Mouse (Mus musculus): ENCODE measurements around the gene Armc10. TPM values are rescaled to one million over a fixed set of nuclear protein-coding genes. Genes with fewer than 3 reads are reported as not detected.
"Not testable (repeated sequence)": the region's sequence is repeated elsewhere in the genome, so short reads cannot be mapped to it uniquely, and the experiment has no call there.

Gene Armc10
- total RNA-seq, 2 experiments from 2014 or later: 19.2 to 20.9 TPM

- TF ChIP-seq CTCF (IDR thresholded peaks at IDR 0.05): no peak
- DNase-seq (ENCODE audit: extremely low spot score in 1 of 2, low spot score in 2 of 2): no peak
- Histone ChIP-seq H3K27ac (no peak overlapping the region), H3K4me3 (no peak overlapping the region)
- intact Hi-C loops (cut with DNase I): no loop called here
These were observed 49.4 kb downstream of the Armc10 start for GRCm38 (mm10) chr5:21694854-21695490.

DNA sequence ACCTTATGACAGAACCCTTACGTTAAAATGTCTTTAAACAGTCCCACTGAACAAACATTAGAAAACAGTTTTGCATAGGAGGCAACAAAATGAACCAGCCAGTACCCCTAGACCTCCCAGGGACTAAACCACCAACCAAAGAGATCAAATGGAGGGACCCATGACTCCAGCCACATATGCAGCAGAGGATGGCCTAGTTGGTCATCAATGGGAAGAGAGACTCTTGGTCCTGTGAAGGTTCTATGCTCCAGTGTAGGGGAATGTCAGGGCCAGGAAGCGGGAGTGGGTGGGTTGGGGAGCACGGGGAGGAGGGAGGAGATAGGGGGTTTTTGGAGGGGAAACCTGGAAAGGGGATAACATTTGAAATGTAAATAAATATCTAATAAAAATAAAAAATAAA, 53.9 kb downstream of the Armc10 start:
- intact Hi-C loops (cut with DNase I); H3K27ac ChIP-seq; DNase-seq (ENCODE audit: extremely low spot score in 1 of 2, low spot score in 2 of 2): not testable (repeated sequence)
- peak overlapping the region; percentile 64 for H3K4me3 ChIP-seq

- intact Hi-C loops (cut with DNase I): loop anchor here (2.0 kb wide), 1 partner anchor 32 kb away; no protein-coding TSS in a partner anchor
- DNase-seq (ENCODE audit: extremely low spot score in 1 of 2, low spot score in 2 of 2): no peak
- TF ChIP-seq CTCF (IDR thresholded peaks at IDR 0.05): no peak
- H3K27ac ChIP-seq: no peak overlapping the region; the same call in 1 of the 2 replicates
- peak overlapping the region; percentile 64 for H3K4me3 ChIP-seq
These were observed 54.7 kb downstream of the Armc10 start for GRCm38 (mm10) chr5:21700272-21700821.

GRCm38 (mm10) chr5:21700934-21701333, 55.3 kb downstream of the Armc10 start:
- intact Hi-C loops (cut with DNase I): loop anchor here (1.0 to 2.0 kb wide), 2 partner anchors 32 to 43 kb away; no protein-coding TSS in a partner anchor

GRCm38 (mm10) chr5:21701351-21702008, 55.9 kb downstream of the Armc10 start, which contains the start of gene Napepld:
Gene Napepld, minus strand, starts transcription at chr5:21701396.
- DNase-seq (ENCODE audit: extremely low spot score in 1 of 2, low spot score in 2 of 2): peak; percentile 99
- no peak for TF ChIP-seq CTCF (IDR thresholded peaks at IDR 0.05)
- intact Hi-C loops (cut with DNase I): loop anchor here (1.0 to 2.0 kb wide), 2 partner anchors 31 to 43 kb away; no protein-coding TSS in a partner anchor
- peak within 1 kb of the TSS; percentile 99 for H3K27ac ChIP-seq
- H3K4me3 ChIP-seq: peak within 1 kb of the TSS; percentile 64

More at GRCm38 (mm10) chr5:21700934-21701333, 55.3 kb downstream of the Armc10 start:
- TF ChIP-seq CTCF (IDR thresholded peaks at IDR 0.05): no peak; the same call in 1 of the 2 replicates
- peak overlapping the region; percentile 99 for H3K27ac ChIP-seq
- DNase-seq (ENCODE audit: extremely low spot score in 1 of 2, low spot score in 2 of 2): no peak
- H3K4me3 ChIP-seq: peak overlapping the region; percentile 64

DNA sequence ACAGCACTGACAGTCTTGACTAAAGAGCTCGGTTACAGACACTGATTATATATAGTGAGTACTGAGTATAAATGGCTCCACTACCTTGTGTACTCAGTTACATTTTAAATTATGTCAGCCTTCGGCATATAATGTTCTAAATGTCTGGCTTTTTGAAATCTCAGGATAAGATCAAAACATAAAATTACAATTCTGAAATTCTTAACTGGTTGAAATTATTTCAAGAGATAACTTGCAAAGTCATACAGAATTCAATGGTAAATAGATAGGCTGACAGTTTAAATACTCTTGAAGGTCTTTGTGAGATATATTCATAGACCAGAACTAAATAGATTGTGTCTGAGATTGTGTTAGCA, 56.4 kb downstream of the Armc10 start:
- no peak for DNase-seq (ENCODE audit: extremely low spot score in 1 of 2, low spot score in 2 of 2)
- no peak for TF ChIP-seq CTCF (IDR thresholded peaks at IDR 0.05)
- peak overlapping the region; percentile 64 for H3K4me3 ChIP-seq
- H3K27ac ChIP-seq: peak overlapping the region; percentile 99
- intact Hi-C loops (cut with DNase I): no loop called here

- no peak for TF ChIP-seq CTCF (IDR thresholded peaks at IDR 0.05)
- intact Hi-C loops (cut with DNase I): no loop called here
- Histone ChIP-seq H3K4me3 (no peak overlapping the region), H3K27ac (no peak overlapping the region)
- DNase-seq (ENCODE audit: extremely low spot score in 1 of 2, low spot score in 2 of 2): no peak
These were observed 57.4 kb downstream of the Armc10 start for GRCm38 (mm10) chr5:21702873-21703475.

GRCm38 (mm10) chr5:21703708-21704107, 58.1 kb downstream of the Armc10 start:
- Histone ChIP-seq H3K4me3 (no peak overlapping the region), H3K27ac (no peak overlapping the region)
- TF ChIP-seq CTCF (IDR thresholded peaks at IDR 0.05): no peak
- intact Hi-C loops (cut with DNase I): no loop called here
- DNase-seq (ENCODE audit: extremely low spot score in 1 of 2, low spot score in 2 of 2): no peak

DNA sequence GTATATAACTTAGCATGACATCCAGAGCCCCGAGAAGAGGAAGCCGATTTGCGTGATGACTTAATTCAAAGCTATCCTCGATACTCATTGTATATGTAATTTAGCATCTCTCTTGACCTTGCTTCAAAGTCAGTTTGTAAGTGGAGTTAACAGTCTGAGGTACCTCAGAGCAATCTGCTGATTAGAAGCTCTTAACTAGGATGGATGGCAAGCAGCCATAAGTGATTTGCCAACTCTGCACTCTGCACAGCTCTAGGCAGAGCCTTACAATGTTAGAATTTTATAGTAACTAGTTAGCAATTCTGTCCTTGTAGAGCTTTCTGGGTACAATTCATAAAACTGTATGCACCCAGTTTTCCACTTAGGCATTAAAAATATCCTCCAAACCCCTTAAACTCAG, 60.9 kb downstream of the Armc10 start:
- intact Hi-C loops (cut with DNase I): no loop called here
- Histone ChIP-seq H3K27ac (no peak overlapping the region), H3K4me3 (no peak overlapping the region)
- DNase-seq (ENCODE audit: extremely low spot score in 1 of 2, low spot score in 2 of 2): no peak
- TF ChIP-seq CTCF (IDR thresholded peaks at IDR 0.05): no peak

DNA sequence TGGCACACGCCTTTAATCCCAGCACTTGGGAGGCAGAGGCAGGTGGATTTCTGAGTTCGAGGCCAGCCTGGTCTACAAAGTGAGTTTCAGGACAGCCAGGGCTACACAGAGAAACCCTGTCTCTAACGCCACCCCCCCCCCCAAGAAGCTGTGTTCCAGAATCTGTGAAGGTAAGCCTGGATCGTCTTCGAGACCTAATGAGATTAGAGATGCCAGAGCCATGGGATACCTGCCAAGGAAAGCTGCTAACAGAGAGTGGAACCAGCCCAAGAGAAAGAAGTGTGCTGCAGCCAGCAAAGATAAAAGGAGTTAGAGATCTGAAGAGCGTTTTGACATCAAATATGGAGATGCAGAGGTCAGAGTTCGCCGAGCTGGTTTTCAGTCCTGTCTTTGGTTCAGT, 62.4 kb downstream of the Armc10 start:
- DNase-seq (ENCODE audit: extremely low spot score in 1 of 2, low spot score in 2 of 2); H3K4me3 ChIP-seq; H3K27ac ChIP-seq; intact Hi-C loops (cut with DNase I): not testable (repeated sequence)

Other genes starting within 250 kb of the Armc10 start
- under 1 TPM; 0.20 to 0.40 TPM for gene Ccdc146, start 221.1 kb upstream of the Armc10 start, total RNA-seq (2021)
- gene Fam185a, start 220.9 kb upstream of the Armc10 start, total RNA-seq (2021): 10 to 100 TPM; 14.4 to 15.7 TPM
- gene Lrrc17, start 102.3 kb upstream of the Armc10 start, total RNA-seq (2021): under 1 TPM; 0.25 to 0.37 TPM
- under 1 TPM; 0.18 to 0.19 TPM for gene Fbxl13, start 179 bp upstream of the Armc10 start, total RNA-seq (2021)
- 10 to 100 TPM; 13.5 to 15.5 TPM for gene Napepld, start 55.6 kb downstream of the Armc10 start, total RNA-seq (2021)
- 10 to 100 TPM; 66.8 to 68.7 TPM for gene Pmpcb, start 91.3 kb downstream of the Armc10 start, total RNA-seq (2021)
- gene Dnajc2, start 139.4 kb downstream of the Armc10 start, total RNA-seq (2021): 10 to 100 TPM; 34.4 to 34.9 TPM
- gene Psmc2, start 139.5 kb downstream of the Armc10 start, total RNA-seq (2021): 100 to 1,000 TPM; 105 to 113 TPM
- 1 to 10 TPM in 1 of 2 experiments, under 1 TPM in 1; 0.37 to 1.1 TPM for gene Slc26a5, start 219.8 kb downstream of the Armc10 start, total RNA-seq (2021)